8 mouse cellular contexts compared by ENCODE assay signal in genomic region chr4:150937293-150938062, GRCm38 (mm10). TPM values are rescaled to one million over a fixed set of nuclear protein-coding genes. Genes with fewer than 3 reads are reported as not detected.
DNase-seq lines count a peak whose midpoint lies in the region; ATAC-seq and TF ChIP-seq lines count a peak whose summit lies in the region.
"Had no signal": no experiment of that assay in that cellular context is flagged by ENCODE, and none has a peak within 500 bp of the region (broad histone marks: within the 10 kb centered on the region; RNA-seq: fewer than 3 reads in every experiment).

No protein-coding gene starts in this region.

- H3K4me1 ChIP-seq in hindbrain, postnatal 0 days (ENCODE audit: insufficient read depth, low read length) = no peaks in the 10 kb centered on the region

- H3K9me3 ChIP-seq in hindbrain, postnatal 0 days (ENCODE audit: low read length) = no peaks in the 10 kb centered on the region

- 81% methylated on average over 16 of the region's 16 CpGs for WGBS in hindbrain, postnatal 0 days

- no peak for TF ChIP-seq CTCF in hindbrain, postnatal 0 days (IDR thresholded peaks at IDR 0.05; ENCODE audit: low read depth)

- no peak for ATAC-seq in hindbrain, postnatal 0 days

- no peaks in the 10 kb centered on the region for H3K36me3 ChIP-seq in hindbrain, postnatal 0 days (ENCODE audit: insufficient read depth, low read length)

- H3K9ac ChIP-seq in hindbrain, postnatal 0 days (replicated peaks; ENCODE audit: low read length) = no peak overlapping the region

- no peak overlapping the region for H3K4me3 ChIP-seq in hindbrain, postnatal 0 days (ENCODE audit: low read length)

- H3K27ac ChIP-seq in hindbrain, postnatal 0 days = no peak overlapping the region

- DNase-seq in kidney, postnatal 14 days = peak; percentile 39
- no peak for DNase-seq in kidney, adult 8-10 months
- peak; percentile 83 for DNase-seq in MN1 (ENCODE audit: low spot score)
- DNase-seq in cerebellum, adult 11-12 months = peak; percentile 61
- peak; percentile 19 for DNase-seq in hindbrain, postnatal 0 days (ENCODE audit: low spot score)
- peak; percentile 18 to 41 for DNase-seq in lung, postnatal 4 days
- DNase-seq in ovary, postnatal 36 days (ENCODE audit: low spot score) = no peak

- H3K4me2 ChIP-seq in hindbrain, postnatal 0 days (ENCODE audit: low read depth, low read length) = no peak overlapping the region

- no peaks in the 10 kb centered on the region for H3K27me3 ChIP-seq in hindbrain, postnatal 0 days (ENCODE audit: insufficient read depth, low read length)

RNA-seq across cellular contexts. Expression of gene Tnfrsf9, which starts 23.1 kb away (rescaled TPM):
- total RNA-seq in hindbrain, postnatal 0 days (2014; rRNA removed) = 0.52 and 2.4 TPM in 2 replicates
- polyA plus RNA-seq in hindbrain, postnatal 0 days (2015; fragmentation: Nextera tagmentation; extraction: Ambion mirVana) = 0.09 and 0.34 TPM in 2 replicates

RNA-seq across cellular contexts. Expression of gene Park7, which starts 23.2 kb away (rescaled TPM):
- total RNA-seq in hindbrain, postnatal 0 days (2014; rRNA removed) = 126 and 135 TPM in 2 replicates
- polyA plus RNA-seq in hindbrain, postnatal 0 days (2015; fragmentation: Nextera tagmentation; extraction: Ambion mirVana) = 449 and 470 TPM in 2 replicates

RNA-seq across cellular contexts. Expression of gene Uts2, which starts 59.4 kb away (rescaled TPM):
- total RNA-seq in hindbrain, postnatal 0 days (2014; rRNA removed) = not detected in 2 replicates
- 0.74 and 0.79 TPM in 2 replicates for polyA plus RNA-seq in hindbrain, postnatal 0 days (2015; fragmentation: Nextera tagmentation; extraction: Ambion mirVana)
- polyA plus RNA-seq: limb, embryonic 11.5 days had no signal

Comparison
In these comparisons a context has a peak if more than half of its experiments do, and no peak if none do; other contexts are left out.
1. DNase-seq: peak in kidney, postnatal 14 days (single experiment), MN1 (single experiment), cerebellum, adult 11-12 months (single experiment), hindbrain, postnatal 0 days (single experiment) and lung, postnatal 4 days (2 of 2); none in kidney, adult 8-10 months (0 of 2) and ovary, postnatal 36 days (single experiment).